Mouse (Mus musculus): ENCODE results near the gene Itih1.

Itih1 gene

DNA sequence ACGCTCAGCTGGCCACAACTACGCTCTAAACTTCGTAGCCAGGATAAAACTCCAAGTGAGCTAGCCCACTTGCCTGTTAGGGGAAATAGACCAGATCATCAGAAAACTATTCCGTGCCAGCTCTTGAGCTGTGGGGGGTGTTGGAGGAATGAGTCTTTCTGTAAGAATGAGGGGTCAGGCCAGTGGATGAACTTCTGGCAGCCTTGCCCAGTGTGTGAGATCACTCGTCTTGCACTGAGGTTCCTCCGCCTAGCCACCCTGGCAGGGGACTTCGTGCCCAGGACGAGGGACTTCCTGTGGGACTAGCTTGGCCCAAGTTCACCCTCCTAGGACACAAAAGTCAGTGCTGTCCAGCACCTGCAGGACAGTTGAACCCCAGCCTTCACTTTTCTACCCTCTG lies 38.8 kb downstream of the Itih1 start:
- in situ Hi-C loops (cut with MboI, MseI) = no loop called here

DNA sequence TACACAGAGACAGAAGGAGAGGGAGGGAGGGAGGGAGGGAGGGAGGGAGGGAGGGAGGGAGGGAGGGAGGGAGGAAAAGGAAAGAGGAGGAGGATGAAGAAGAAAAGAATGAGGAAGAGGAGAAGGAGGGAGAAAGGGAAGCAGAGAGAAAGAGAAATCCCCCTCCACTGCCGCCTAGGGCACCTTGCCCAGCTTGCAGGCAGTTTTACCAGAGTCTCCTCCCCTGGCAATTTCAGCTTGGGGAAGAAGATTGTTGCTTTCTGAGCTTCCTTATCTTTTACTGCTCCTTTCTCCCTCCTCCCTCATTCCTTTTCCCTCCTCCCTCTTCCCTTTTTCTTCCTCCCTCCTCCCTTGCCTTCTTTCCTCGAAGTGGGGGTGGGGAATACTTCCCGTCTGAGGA lies 40.1 kb downstream of the Itih1 start:
- in situ Hi-C loops (cut with MboI, MseI) = no loop called here

DNA sequence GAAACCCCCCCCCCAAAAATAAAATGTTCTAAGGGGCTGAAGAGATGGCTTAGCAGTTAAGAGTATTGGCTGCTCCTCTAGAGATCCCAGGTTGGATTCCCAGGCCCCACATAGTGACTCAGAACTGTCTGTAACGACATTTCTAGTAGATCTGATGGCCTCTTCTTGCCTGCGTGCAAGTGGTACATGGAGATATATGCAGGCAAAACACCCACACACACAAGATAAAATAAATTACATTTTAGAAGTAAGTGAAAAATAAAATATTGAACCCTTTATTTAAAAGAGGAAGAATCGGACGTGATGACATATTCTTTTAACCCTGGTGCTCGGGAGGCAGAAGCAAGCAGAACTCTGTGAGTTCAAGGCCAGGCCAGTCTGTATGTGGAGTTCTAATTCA lies 40.5 kb downstream of the Itih1 start:
- in situ Hi-C loops (cut with MboI, MseI) = no loop called here

- in situ Hi-C loops (cut with MboI, MseI) = no loop called here
These were observed 43.1 kb downstream of the Itih1 start for GRCm38 (mm10) chr14:30899972-30900371.

GRCm38 (mm10) chr14:30888271-30888732 lies 54.8 kb downstream of the Itih1 start:
- in situ Hi-C loops (cut with MboI, MseI) = no loop called here

DNA sequence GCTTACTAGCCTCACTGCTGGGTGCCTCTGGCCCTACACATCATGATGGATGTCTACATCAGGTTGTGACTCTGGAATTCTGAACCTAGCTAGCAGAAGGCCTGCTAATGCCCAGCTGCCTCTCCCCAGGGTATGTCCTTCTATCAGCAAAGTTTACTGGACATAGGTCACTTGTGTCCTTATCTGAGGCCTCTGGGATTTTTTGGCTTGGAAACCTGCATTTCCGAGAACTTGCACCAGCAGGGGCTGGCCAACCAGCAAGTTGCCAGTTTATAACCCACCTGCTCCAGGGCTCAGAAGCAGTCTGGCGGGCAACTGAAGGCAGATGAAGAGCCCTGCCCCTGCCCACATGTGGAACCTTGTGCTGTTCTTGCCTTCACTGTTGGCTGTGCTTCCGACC lies 56.9 kb downstream of the Itih1 start, which contains the start of gene Itih4:
Gene Itih4, plus strand, starts transcription at position 273 of the 400 bp plus-strand sequence.
- in situ Hi-C loops (cut with MboI, MseI) = no loop called here

GRCm38 (mm10) chr14:30885298-30885697 lies 57.8 kb downstream of the Itih1 start:
- in situ Hi-C loops (cut with MboI, MseI) = no loop called here

GRCm38 (mm10) chr14:30881718-30882108 lies 61.4 kb downstream of the Itih1 start:
- in situ Hi-C loops (cut with MboI, MseI) = no loop called here

- in situ Hi-C loops (cut with MboI, MseI) = no loop called here
These were observed 62.0 kb downstream of the Itih1 start for GRCm38 (mm10) chr14:30880811-30881717.

DNA sequence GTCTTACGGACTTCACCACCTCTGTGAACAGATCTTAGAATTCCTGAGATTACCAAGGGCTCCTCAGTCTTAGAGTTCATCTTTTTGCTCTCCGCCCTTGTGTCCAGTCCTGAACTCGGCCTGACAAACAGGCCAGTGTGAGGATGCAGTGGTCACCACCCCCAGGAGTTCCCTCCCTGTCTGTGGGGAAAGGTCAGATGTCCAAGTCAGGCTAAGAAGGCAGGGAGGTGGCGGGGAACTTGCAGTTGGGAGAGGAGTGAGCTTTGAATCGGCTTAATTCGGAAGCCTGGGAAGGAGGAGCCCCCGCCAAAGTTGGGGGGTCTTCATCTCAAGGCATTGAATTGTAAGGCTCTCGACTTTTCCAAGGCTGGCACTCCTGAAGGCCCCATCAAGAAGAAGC lies 62.8 kb downstream of the Itih1 start:
- in situ Hi-C loops (cut with MboI, MseI) = no loop called here

DNA sequence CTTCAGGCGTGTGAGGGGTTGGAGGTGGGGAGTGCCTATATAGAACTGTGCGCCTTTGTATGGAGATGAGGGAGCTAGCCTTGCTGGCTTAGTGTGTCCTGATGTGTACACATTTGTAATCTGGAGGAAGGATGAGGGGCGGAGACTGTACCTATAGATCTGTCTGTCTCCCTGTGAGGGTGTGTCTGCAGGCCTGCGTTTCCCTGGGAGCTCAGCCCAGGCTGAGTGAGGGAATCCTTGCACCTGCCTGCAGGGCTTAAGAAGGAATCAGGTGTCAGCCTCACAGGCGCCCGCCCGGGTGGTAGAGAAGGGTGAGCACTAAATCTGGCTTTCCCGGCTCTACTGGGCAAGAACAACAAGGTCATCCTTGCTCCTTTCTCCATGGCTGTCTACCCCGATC lies 63.3 kb downstream of the Itih1 start:
- in situ Hi-C loops (cut with MboI, MseI) = no loop called here
